Mouse (Mus musculus) liver, embryonic 15.5 days (tissue): ENCODE measurements around the gene Tmed8. TPM values are rescaled to one million over a fixed set of nuclear protein-coding genes. Genes with fewer than 3 reads are reported as not detected.

Source experiments
- ATAC-seq: fragments of 200-750 bp; cut with Nextera tagmentation; 2 replicates; pipeline ENCODE4 v1.8.0; 2017; ENCODE audit warnings: moderate number of reproducible peaks, mild to moderate bottlenecking, moderate library complexity; ENCODE audit not compliant: insufficient read depth
- H3K27ac ChIP-seq: fragments of 300-500 bp; sonication (generic); replicated peaks from 2 replicates; pipeline ENCODE4 v1.5.1; 2015; ENCODE audit warnings: mild to moderate bottlenecking, inconsistent platforms
- H3K27me3 ChIP-seq: fragments of 300-500 bp; sonication (generic); 2 replicates; pipeline ENCODE4 v1.6.1; 2015; ENCODE audit warnings: mild to moderate bottlenecking, inconsistent platforms
- H3K36me3 ChIP-seq: fragments of 300-500 bp; sonication (generic); replicated peaks from 2 replicates; pipeline ENCODE4 v1.6.1; 2015; ENCODE audit warnings: moderate library complexity, mild to moderate bottlenecking, inconsistent platforms
- H3K4me1 ChIP-seq: fragments of 300-500 bp; sonication (generic); replicated peaks from 2 replicates; pipeline ENCODE4 v1.6.1; 2015; ENCODE audit warnings: inconsistent platforms
- H3K4me2 ChIP-seq: fragments of 300-500 bp; sonication (generic); 2 replicates; pipeline ENCODE4 v1.6.1; 2015; ENCODE audit warnings: moderate library complexity, mild to moderate bottlenecking, inconsistent platforms
- H3K4me3 ChIP-seq: fragments of 300-500 bp; sonication (generic); replicated peaks from 2 replicates; pipeline ENCODE4 v1.5.1; 2015; ENCODE audit warnings: mild to moderate bottlenecking, inconsistent platforms
- H3K9ac ChIP-seq: fragments of 300-500 bp; sonication (generic); 2 replicates; pipeline ENCODE4 v1.6.1; 2015; ENCODE audit warnings: moderate library complexity, mild to moderate bottlenecking, inconsistent platforms
- H3K9me3 ChIP-seq: fragments of 300-500 bp; sonication (generic); replicated peaks from 2 replicates; pipeline ENCODE4 v1.6.1; 2016; ENCODE audit warnings: inconsistent platforms
- WGBS: fragments of 180-500 bp; shearing (Covaris S2); methylation state at CpG from one replicate; pipeline ENCODE4 v1.1.7; 2015; ENCODE audit warnings: mixed read lengths; ENCODE audit not compliant: insufficient replicate concordance; 5-methylcytosine and 5-hydroxymethylcytosine counted together
- polyA plus RNA-seq: library from polyadenylated mRNA; unstranded; fragments of >200 nt; fragmentation: Nextera tagmentation; extraction: Ambion mirVana; gene quantifications from 2 replicates; pipeline ENCODE4 v1.2.1, GENCODE M21; 2015

The Tmed8 gene
- 0.39 and 0.40 TPM in 2 replicates for polyA plus RNA-seq

DNA sequence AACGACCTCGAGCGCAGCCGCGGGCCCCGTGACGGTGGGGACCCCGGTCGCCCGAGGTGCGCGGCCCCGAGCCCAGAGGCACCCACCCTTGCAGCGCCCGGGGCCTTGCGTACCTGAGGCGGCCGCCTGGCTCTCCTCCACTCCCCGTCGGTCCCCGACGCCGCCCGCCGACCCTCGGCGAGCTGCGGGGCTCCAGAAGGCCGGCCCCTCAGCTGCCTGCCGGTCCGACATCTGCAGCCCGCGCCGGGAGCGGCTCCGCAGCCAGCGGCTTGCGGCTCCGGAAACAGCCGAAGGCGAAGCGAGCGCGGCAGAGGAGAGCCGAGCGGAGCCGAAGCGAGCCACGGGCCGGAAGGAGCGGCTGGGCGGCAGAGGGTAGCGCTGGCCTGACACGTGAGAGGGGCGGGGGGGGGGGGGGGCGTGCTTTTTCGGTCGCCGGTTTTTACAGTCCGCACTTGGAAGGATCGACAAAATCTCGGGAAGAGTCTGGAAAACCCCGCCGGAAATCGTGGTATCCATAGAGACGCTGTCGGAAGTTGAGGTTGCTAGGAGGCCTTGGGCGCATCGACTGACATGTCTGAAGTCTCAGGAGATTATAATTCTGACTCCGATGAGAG lies at the start of gene Tmed8:
Tmed8 (minus strand) TSS at position 482 of the 614 bp plus-strand sequence.
- ATAC-seq: peak; percentile 83
- Histone ChIP-seq H3K27me3 (peaks cover 33% of the 10 kb centered on the region), H3K9ac (peak within 1 kb of the TSS; percentile 67), H3K4me2 (peak within 1 kb of the TSS; percentile 95), H3K27ac (no peak within 1 kb of the TSS), H3K4me1 (peaks cover 18% of the 10 kb centered on the region), H3K9me3 (no peaks in the 10 kb centered on the region), H3K4me3 (peak within 1 kb of the TSS; percentile 71), H3K36me3 (no peaks in the 10 kb centered on the region)
- WGBS: under 1% methylated on average over 68 of the region's 70 CpGs

DNA sequence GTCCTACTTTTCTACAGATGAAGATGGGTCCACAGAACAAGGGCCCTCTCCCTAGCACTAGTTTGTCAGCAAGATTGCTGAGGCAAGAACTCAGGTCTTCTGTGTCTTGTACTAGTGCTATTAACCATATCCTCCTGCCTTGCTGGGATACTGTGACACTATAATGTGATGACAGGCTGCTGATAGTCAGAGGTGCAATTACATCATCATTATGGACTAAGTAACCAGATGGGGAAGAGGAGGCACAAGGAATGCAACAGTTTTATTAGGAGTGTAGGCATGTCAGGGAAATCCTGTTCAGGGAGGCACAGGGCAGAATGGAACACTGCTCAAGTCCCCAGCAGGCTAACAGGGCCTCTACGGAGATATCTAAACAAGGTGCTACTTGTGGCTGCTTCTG lies 38.4 kb upstream of the Tmed8 start, which contains the start of gene Noxred1:
Noxred1 (minus strand) TSS at position 101 of the 400 bp plus-strand sequence.
- Histone ChIP-seq H3K27me3 (no peaks in the 10 kb centered on the region), H3K4me1 (no peaks in the 10 kb centered on the region), H3K9ac (no peak within 1 kb of the TSS), H3K9me3 (no peaks in the 10 kb centered on the region), H3K4me2 (no peak within 1 kb of the TSS), H3K4me3 (no peak within 1 kb of the TSS), H3K36me3 (peaks cover 33% of the 10 kb centered on the region), H3K27ac (no peak within 1 kb of the TSS)
- no peak for ATAC-seq
- WGBS: 84% methylated on average over 1 of the region's 1 CpGs

DNA sequence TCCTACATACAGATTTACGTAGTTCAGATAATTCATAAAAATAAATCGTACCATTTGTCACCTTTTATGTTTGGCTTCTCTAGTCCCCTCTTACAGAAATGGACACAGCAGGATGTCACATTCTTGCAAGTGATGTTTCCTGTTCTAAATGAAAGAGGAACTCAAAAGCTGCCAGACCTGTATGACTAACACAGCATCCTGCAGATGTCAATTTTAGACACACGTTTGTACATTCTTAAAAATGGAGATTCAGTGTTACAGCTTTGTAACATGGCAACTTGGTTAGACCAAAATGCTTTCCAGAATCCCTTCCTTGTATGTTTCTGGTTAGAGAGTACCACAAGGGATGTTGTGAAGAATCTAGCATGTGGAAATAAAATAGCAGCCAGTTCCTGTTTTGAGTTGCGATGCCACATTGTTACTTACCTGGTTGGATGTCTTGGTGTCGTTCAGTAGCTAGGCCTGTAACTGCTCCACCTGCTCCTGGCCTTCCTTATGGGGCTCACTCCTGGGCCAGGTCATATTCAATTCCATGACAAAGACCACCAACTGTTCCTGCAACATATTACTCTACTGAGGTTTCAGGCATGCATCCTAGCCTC lies 36.7 kb upstream of the Tmed8 start:
- Histone ChIP-seq H3K36me3 (peaks cover 28% of the 10 kb centered on the region), H3K9ac (no peak overlapping the region), H3K27ac (no peak overlapping the region), H3K4me2 (no peak overlapping the region), H3K4me1 (no peaks in the 10 kb centered on the region), H3K9me3 (no peaks in the 10 kb centered on the region), H3K27me3 (no peaks in the 10 kb centered on the region), H3K4me3 (no peak overlapping the region)
- ATAC-seq: no peak
- WGBS: 46% methylated on average over 5 of the region's 5 CpGs

DNA sequence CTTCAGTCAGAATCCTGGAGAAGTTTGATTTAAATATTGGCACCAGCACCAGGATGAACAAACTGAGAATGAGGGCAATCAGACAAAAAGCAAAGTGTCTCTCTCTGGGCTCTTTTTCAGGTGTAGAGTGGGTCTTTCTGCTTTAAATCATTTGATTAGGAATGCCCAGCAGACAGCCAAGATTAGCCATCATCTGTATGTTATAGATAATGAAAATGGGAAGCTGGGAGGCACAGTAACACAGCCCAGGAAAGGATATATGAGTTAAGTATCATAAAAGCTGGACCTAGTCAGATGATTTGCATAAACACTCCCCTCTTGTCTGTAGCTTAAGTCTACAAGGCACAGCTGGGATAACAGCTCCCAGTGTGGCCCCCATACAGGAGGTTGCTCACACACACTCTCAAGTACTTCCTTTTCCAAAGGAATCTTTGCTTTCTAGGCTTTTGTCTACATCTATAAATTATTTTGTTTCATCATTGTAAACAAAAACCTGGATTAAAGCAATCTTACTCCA lies 30.2 kb upstream of the Tmed8 start:
- H3K4me3 ChIP-seq: no peak overlapping the region
- no peak for ATAC-seq

DNA sequence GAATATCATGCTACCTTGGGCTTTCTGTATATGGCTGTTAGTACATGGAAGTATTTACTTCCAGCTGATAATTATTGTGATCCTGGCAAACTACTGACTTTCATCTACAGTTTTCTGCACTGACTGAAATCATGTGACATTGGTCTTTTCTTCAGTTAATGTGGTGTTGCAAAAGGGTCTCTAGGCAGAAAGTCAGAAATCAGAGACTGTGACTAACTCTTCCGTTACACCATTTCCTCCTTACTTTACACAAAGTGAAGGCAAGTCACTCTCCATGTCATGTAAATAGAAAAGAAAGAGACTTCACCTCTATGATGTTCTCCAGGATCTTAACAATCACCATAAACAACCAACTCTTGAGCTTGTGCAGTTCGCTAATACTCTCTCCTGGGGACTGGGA lies 29.4 kb upstream of the Tmed8 start:
- Histone ChIP-seq H3K4me3 (no peak overlapping the region), H3K9ac (no peak overlapping the region), H3K4me1 (peaks cover 20% of the 10 kb centered on the region), H3K36me3 (no peaks in the 10 kb centered on the region), H3K27me3 (no peaks in the 10 kb centered on the region), H3K27ac (no peak overlapping the region), H3K4me2 (no peak overlapping the region), H3K9me3 (no peaks in the 10 kb centered on the region)
- no peak for ATAC-seq
- WGBS: 73% methylated on average over 2 of the region's 2 CpGs

More for the DNA sequence above, 30.2 kb upstream of the Tmed8 start:
- Histone ChIP-seq H3K36me3 (no peaks in the 10 kb centered on the region), H3K27me3 (no peaks in the 10 kb centered on the region), H3K4me1 (peaks cover 14% of the 10 kb centered on the region), H3K27ac (no peak overlapping the region), H3K4me2 (no peak overlapping the region), H3K9ac (no peak overlapping the region), H3K9me3 (no peaks in the 10 kb centered on the region)

DNA sequence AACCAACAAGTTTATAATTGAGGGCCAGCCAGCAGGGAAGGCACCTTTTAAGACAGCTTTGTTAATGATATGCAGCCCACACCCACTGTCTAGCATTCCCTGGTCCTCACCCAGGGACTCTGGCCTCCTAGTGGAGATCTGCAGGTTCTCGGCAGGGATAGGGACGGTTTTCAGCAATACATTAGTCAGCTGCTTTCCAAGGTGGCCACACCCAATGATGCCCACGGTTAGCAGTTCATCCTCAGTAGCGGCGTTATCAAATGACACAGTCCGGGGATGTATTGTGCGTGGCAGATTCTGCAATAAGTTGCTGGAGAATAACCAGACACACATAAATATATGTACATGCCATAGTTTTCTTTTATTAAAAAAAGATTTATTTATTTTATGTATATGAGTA lies 26.5 kb upstream of the Tmed8 start:
- Histone ChIP-seq H3K9ac (no peak overlapping the region), H3K27ac (no peak overlapping the region), H3K36me3 (no peaks in the 10 kb centered on the region), H3K27me3 (no peaks in the 10 kb centered on the region), H3K4me1 (peaks cover 21% of the 10 kb centered on the region), H3K4me3 (no peak overlapping the region), H3K9me3 (no peaks in the 10 kb centered on the region), H3K4me2 (no peak overlapping the region)
- 33% methylated on average over 7 of the region's 7 CpGs for WGBS
- ATAC-seq: no peak

DNA sequence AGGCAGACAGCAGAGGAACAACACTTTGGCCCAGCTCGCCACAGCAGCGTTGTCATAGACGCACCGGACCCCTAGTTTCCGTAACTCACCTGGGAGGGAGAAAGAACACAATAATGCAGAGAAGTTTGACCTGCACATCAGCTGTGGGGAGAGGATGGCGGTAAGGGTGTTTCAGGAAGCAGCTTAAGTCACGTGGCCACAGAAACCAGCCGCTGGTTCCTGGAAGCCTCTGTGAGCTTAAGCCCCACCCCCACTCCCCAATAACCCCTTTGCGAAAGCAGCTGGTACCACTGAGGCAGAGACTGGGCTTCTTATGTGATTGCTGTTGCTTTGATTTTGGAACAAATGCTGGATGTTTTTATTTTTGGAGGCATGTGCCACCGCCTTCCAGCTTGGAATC lies 24.7 kb upstream of the Tmed8 start:
- WGBS: 44% methylated on average over 10 of the region's 10 CpGs
- Histone ChIP-seq H3K27ac (no peak overlapping the region), H3K4me1 (peaks cover 13% of the 10 kb centered on the region), H3K9me3 (no peaks in the 10 kb centered on the region), H3K36me3 (no peaks in the 10 kb centered on the region), H3K4me2 (peak overlapping the region; percentile 13; the same call in 1 of the 2 replicates), H3K4me3 (no peak overlapping the region), H3K9ac (no peak overlapping the region), H3K27me3 (no peaks in the 10 kb centered on the region)
- no peak for ATAC-seq

DNA sequence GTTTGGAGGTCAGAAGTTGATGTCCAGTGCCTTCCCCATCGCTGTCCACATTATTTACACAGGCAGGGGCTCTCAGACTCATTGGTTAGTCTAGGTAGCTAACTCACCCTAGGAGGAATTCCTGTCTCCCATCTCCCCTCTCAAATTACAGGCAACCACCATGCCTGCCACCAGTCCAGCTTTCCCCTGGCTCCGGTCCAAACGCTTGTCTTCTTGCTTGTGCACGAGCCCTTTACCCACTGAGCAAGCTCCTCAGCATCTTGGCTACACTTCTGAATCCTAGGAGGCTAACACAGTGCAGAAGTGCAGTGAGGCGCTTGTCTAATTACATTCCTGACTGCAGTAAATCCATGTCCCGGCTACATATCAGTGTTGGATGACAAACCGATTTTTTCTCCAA lies 19.1 kb upstream of the Tmed8 start:
- 67% methylated on average over 7 of the region's 7 CpGs for WGBS
- no peaks in the 10 kb centered on the region for H3K9me3 ChIP-seq

DNA sequence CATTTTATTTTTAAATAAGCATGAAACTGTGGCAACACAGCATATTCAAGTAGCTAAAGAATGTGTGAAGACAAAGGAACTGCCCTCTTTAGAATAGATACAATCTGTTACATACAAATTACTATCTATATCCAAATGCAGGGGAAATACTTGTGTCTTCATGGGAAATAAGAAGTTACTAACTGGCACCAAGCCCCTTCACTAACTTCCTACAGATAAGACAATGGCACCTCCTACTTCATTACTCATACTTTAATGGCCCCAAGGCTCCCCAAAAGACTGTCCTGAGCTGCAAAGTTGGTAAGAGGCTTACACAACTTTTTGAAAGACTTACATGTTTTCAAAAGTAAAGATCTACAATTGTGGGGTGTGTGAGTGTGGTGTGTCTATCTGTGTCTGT lies 17.3 kb upstream of the Tmed8 start:
- no peak overlapping the region for H3K9ac ChIP-seq
- no peaks in the 10 kb centered on the region for H3K36me3 ChIP-seq
- H3K4me2 ChIP-seq: no peak overlapping the region
- H3K4me1 ChIP-seq: no peaks in the 10 kb centered on the region
- H3K27ac ChIP-seq: no peak overlapping the region
- no peak overlapping the region for H3K4me3 ChIP-seq
- no peaks in the 10 kb centered on the region for H3K9me3 ChIP-seq
- ATAC-seq: no peak
- 0 out of 2 replicates have a peak, but pooled peaks cover 3% of the 10 kb centered on the region for H3K27me3 ChIP-seq

More for the DNA sequence above, 19.1 kb upstream of the Tmed8 start:
- Histone ChIP-seq H3K27me3 (no peaks in the 10 kb centered on the region), H3K4me1 (no peaks in the 10 kb centered on the region), H3K4me2 (no peak overlapping the region), H3K9ac (no peak overlapping the region), H3K27ac (no peak overlapping the region), H3K4me3 (no peak overlapping the region), H3K36me3 (no peaks in the 10 kb centered on the region)
- ATAC-seq: no peak

DNA sequence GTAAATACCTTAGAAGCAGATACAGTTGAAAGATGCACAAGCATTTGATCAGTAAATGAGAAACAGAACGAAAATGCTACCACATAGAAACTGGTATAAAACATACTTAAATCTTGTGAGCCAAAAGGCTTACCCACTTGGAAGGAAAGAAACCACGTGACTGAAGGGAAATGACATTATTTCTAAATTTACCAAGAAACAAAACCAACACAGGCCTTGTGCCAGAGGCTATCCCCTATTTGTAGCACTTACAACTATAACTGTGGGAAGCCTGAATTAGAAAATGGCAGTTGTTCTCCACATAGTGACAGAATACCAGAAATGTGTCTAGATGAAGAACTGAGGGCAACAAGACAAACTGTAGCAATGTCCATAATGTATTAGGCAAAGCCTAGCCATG lies 15.8 kb upstream of the Tmed8 start:
- H3K4me1 ChIP-seq: no peaks in the 10 kb centered on the region
- no peak for ATAC-seq
- no peak overlapping the region for H3K4me3 ChIP-seq
- H3K9ac ChIP-seq: no peak overlapping the region
- no peak overlapping the region for H3K4me2 ChIP-seq
- no peak overlapping the region for H3K27ac ChIP-seq
- WGBS: 37% methylated on average over 2 of the region's 2 CpGs
- 0 out of 2 replicates have a peak, but pooled peaks cover 5% of the 10 kb centered on the region for H3K27me3 ChIP-seq
- H3K36me3 ChIP-seq: no peaks in the 10 kb centered on the region
- H3K9me3 ChIP-seq: no peaks in the 10 kb centered on the region

DNA sequence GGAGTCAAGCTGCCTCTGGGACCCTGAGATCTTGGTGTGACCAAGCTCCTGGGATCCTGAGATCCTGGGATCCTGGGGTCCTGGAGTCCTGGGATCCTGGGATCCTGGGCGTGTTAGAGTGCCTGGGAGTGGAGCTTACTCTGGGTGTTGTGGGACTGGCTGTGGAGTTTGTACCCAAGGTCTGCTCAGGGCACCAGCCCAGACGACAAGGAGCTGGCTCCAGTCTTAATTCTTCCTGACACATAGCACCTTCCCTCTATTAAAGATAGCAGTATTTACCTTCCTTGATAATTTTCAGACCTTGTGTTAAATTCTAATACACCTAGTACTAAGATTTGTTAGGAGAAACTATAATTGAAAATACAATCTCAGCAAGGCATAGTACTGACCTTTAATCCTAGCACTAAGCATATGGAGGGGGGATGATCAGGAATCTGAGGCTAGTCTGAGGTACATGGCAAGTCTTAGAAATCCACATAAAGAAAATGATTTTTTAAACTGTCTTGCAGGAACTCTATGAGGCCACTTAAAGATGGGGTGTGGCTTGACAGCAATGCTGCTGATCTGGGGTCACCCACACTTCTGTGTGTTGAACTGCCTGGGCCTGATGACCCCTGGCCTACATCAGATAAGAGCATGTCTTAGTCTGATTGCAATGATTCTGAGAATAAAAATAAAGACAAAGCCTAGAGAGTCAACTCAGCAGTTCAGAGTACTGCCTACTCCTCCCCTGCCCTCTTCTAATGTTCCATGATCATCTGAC lies 12.8 kb upstream of the Tmed8 start:
- Histone ChIP-seq H3K4me1 (no peaks in the 10 kb centered on the region), H3K27me3 (0 out of 2 replicates have a peak, but pooled peaks cover 5% of the 10 kb centered on the region), H3K9me3 (no peaks in the 10 kb centered on the region), H3K4me3 (no peak overlapping the region), H3K36me3 (no peaks in the 10 kb centered on the region), H3K9ac (no peak overlapping the region), H3K4me2 (no peak overlapping the region), H3K27ac (no peak overlapping the region)
- 45% methylated on average over 2 of the region's 2 CpGs for WGBS
- no peak for ATAC-seq
